In the genomic region with DNA sequence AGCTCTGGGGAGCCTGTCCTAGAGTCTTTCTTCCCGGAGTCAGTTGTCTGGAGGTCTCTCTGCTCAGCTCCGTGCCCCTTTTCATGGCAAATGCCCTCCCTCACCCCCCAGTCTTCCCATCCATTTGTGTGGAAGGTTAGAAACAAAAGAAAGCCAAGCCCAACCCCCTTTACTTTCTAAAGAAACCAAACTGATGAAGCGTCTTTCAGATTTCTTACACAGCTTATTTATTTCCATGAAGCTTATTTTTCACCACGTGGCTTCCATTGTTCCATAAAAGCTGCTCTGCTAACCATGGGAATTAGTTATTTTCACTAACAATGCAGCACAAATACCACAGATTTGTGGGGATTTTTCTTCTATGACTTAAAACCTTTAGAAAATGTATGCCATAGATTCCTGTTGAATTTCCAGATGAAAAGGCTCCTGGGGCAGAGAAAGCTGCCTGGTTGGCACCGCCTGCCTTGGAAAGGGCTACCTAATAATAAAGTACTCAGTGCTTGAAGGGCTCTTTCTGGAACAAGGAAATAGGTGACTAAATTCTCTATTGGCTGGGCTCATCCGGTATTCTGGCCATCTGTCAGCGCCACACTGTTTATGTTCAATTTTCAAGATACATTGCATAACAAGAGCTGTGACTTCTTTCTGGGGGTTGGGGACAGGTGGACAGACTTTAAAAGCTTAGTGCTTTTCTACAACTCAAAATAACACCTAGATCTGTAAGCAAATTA, we compare ENCODE assay signal across 18 mouse cellular contexts.
A peak's percentile ranks its signal among the peaks of the same experiment; 100 is the strongest.
DNase-seq lines count a peak whose midpoint lies in the region; ATAC-seq and TF ChIP-seq lines count a peak whose summit lies in the region.
"Had no signal": no experiment of that assay in that cellular context is flagged by ENCODE, and none has a peak within 500 bp of the region (broad histone marks: within the 10 kb centered on the region; RNA-seq: fewer than 3 reads in every experiment).

No protein-coding gene starts in this region.

- no peaks in the 10 kb centered on the region for H3K36me3 ChIP-seq in midbrain, embryonic 11.5 days (ENCODE audit: control insufficient read depth, insufficient read depth, low read length)
- H3K36me3 ChIP-seq in midbrain, embryonic 10.5 days: no peaks in the 10 kb centered on the region
- H3K36me3 ChIP-seq in midbrain, postnatal 0 days (ENCODE audit: insufficient read depth, low read length): no peaks in the 10 kb centered on the region
- H3K36me3 ChIP-seq in intestine, embryonic 15.5 days: no peaks in the 10 kb centered on the region
- H3K36me3 ChIP-seq: limb, embryonic 15.5 days; lung, embryonic 15.5 days had no signal

- WGBS in midbrain, embryonic 11.5 days: 35% methylated on average over 7 of the region's 7 CpGs
- WGBS in midbrain, embryonic 10.5 days: 43% methylated on average over 7 of the region's 7 CpGs
- 12% methylated on average over 7 of the region's 7 CpGs for WGBS in cerebellum, adult 2 months
- WGBS in midbrain, postnatal 0 days: 22% methylated on average over 7 of the region's 7 CpGs
- WGBS in intestine, embryonic 15.5 days: 66% methylated on average over 7 of the region's 7 CpGs

- H3K4me3 ChIP-seq in midbrain, embryonic 11.5 days (ENCODE audit: low read depth, low read length): no peak overlapping the region
- no peak overlapping the region for H3K4me3 ChIP-seq in midbrain, embryonic 10.5 days
- H3K4me3 ChIP-seq in cerebellum, adult 2 months (replicated peaks; ENCODE audit: insufficient read depth, low read depth, low read length): no peak overlapping the region
- H3K4me3 ChIP-seq in midbrain, postnatal 0 days (ENCODE audit: low read depth, low read length): no peak overlapping the region
- H3K4me3 ChIP-seq in intestine, embryonic 15.5 days (replicated peaks): no peak overlapping the region
- H3K4me3 ChIP-seq: gastrocnemius, adult 2 months; heart, adult 2 months; limb, embryonic 15.5 days; lung, embryonic 15.5 days; myocyte had no signal

- H3K27me3 ChIP-seq in midbrain, embryonic 11.5 days (ENCODE audit: control insufficient read depth, insufficient read depth, low read length): no peaks in the 10 kb centered on the region
- H3K27me3 ChIP-seq in midbrain, embryonic 10.5 days (ENCODE audit: low read depth, poor library complexity, severe bottlenecking): no peaks in the 10 kb centered on the region
- no peaks in the 10 kb centered on the region for H3K27me3 ChIP-seq in cerebellum, adult 2 months (ENCODE audit: control insufficient read depth, insufficient read depth, low read length)
- no peaks in the 10 kb centered on the region for H3K27me3 ChIP-seq in midbrain, postnatal 0 days (ENCODE audit: insufficient read depth, low read length)
- H3K27me3 ChIP-seq in intestine, embryonic 15.5 days (replicated peaks): no peaks in the 10 kb centered on the region
- H3K27me3 ChIP-seq: CH12.LX; limb, embryonic 15.5 days; lung, embryonic 15.5 days had no signal

- H3K4me2 ChIP-seq in midbrain, embryonic 11.5 days: no peak overlapping the region
- no peak overlapping the region for H3K4me2 ChIP-seq in midbrain, postnatal 0 days (ENCODE audit: low read depth, low read length, poor library complexity, severe bottlenecking)
- H3K4me2 ChIP-seq in intestine, embryonic 15.5 days (replicated peaks): no peak overlapping the region
- H3K4me2 ChIP-seq: limb, embryonic 15.5 days; lung, embryonic 15.5 days had no signal

- H3K9me3 ChIP-seq in midbrain, embryonic 11.5 days (ENCODE audit: control insufficient read depth, low read length): no peaks in the 10 kb centered on the region
- no peaks in the 10 kb centered on the region for H3K9me3 ChIP-seq in midbrain, embryonic 10.5 days (replicated peaks)
- no peaks in the 10 kb centered on the region for H3K9me3 ChIP-seq in midbrain, postnatal 0 days (ENCODE audit: low read length)
- no peaks in the 10 kb centered on the region for H3K9me3 ChIP-seq in intestine, embryonic 15.5 days
- H3K9me3 ChIP-seq: limb, embryonic 15.5 days; lung, embryonic 15.5 days had no signal

- H3K9ac ChIP-seq in midbrain, embryonic 11.5 days (ENCODE audit: low read length): no peak overlapping the region
- H3K9ac ChIP-seq in midbrain, postnatal 0 days (replicated peaks; ENCODE audit: low read length, poor library complexity, severe bottlenecking): no peak overlapping the region
- no peak overlapping the region for H3K9ac ChIP-seq in intestine, embryonic 15.5 days
- H3K9ac ChIP-seq: limb, embryonic 15.5 days; lung, embryonic 15.5 days had no signal

- no peak for TF ChIP-seq CTCF in cerebellum, adult 2 months (IDR thresholded peaks at IDR 0.05; ENCODE audit: borderline replicate concordance, insufficient read depth, low read depth, low read length)
- TF ChIP-seq CTCF in midbrain, postnatal 0 days (IDR thresholded peaks at IDR 0.05): no peak

- no peak overlapping the region for H3K27ac ChIP-seq in midbrain, embryonic 11.5 days (ENCODE audit: low read depth, low read length)
- H3K27ac ChIP-seq in midbrain, embryonic 10.5 days (replicated peaks): no peak overlapping the region
- H3K27ac ChIP-seq in cerebellum, adult 2 months (ENCODE audit: insufficient read depth, low read length): peak overlapping the region; percentile 86; the same call in 1 of the 2 replicates
- H3K27ac ChIP-seq in midbrain, postnatal 0 days (ENCODE audit: low read depth, low read length): no peak overlapping the region
- H3K27ac ChIP-seq in intestine, embryonic 15.5 days: no peak overlapping the region
- H3K27ac ChIP-seq: gastrocnemius, adult 2 months; heart, adult 2 months; kidney, postnatal 0 days; limb, embryonic 15.5 days; lung, embryonic 15.5 days had no signal

- peak; percentile 83 for DNase-seq in midbrain, embryonic 11.5 days (ENCODE audit: low spot score, missing footprints)
- no peak for DNase-seq in midbrain, embryonic 10.5 days (ENCODE audit: low spot score)
- DNase-seq in cerebellum, adult 2 months: peak; percentile 64 to 85
- DNase-seq in cerebellum, postnatal 36 days: peak; percentile 56 to 66
- peak; percentile 4 for DNase-seq in midbrain, postnatal 0 days (ENCODE audit: low spot score)
- no peak for DNase-seq in heart, adult 9 months (ENCODE audit: low spot score in 2 of 2)
- DNase-seq: gastrocnemius, adult 2 months; heart, adult 2 months; heart, postnatal 10 days; right cerebral cortex, postnatal 14 days; thymus, adult 18-20 months had no signal

- no peak for ATAC-seq in midbrain, embryonic 11.5 days (ENCODE audit: low FRiP score)
- no peak for ATAC-seq in midbrain, postnatal 0 days (ENCODE audit: low FRiP score)
- ATAC-seq in intestine, embryonic 15.5 days: no peak
- ATAC-seq: activated CD4-positive, CD25-positive, alpha-beta regulatory T cell, adult 4 months had no signal

- H3K4me1 ChIP-seq in midbrain, embryonic 11.5 days (ENCODE audit: control insufficient read depth, insufficient read depth, low read length): 0 out of 2 replicates have a peak, but pooled peaks cover 2% of the 10 kb centered on the region
- peaks cover 7% of the 10 kb centered on the region for H3K4me1 ChIP-seq in midbrain, embryonic 10.5 days
- peaks cover 7% of the 10 kb centered on the region; the same call in 1 of the 2 replicates for H3K4me1 ChIP-seq in cerebellum, adult 2 months (ENCODE audit: control insufficient read depth, insufficient read depth, low read length)
- peaks cover 6% of the 10 kb centered on the region; the same call in 1 of the 2 replicates for H3K4me1 ChIP-seq in midbrain, postnatal 0 days (ENCODE audit: insufficient read depth, low read length)
- H3K4me1 ChIP-seq in intestine, embryonic 15.5 days (replicated peaks): no peaks in the 10 kb centered on the region
- H3K4me1 ChIP-seq: limb, embryonic 15.5 days; lung, embryonic 15.5 days had no signal

- no peak for TF ChIP-seq POLR2A in cerebellum, adult 2 months (IDR thresholded peaks at IDR 0.05; ENCODE audit: borderline replicate concordance, insufficient read depth, low read length)

Comparison
In these comparisons a context has a peak if more than half of its experiments do, and no peak if none do; other contexts are left out.
1. DNase-seq: peak in midbrain, embryonic 11.5 days (single experiment), cerebellum, adult 2 months (2 of 2), cerebellum, postnatal 36 days (2 of 2) and midbrain, postnatal 0 days (single experiment); none in midbrain, embryonic 10.5 days (single experiment) and heart, adult 9 months (0 of 2).